Mouse (Mus musculus): Measurements from ENCODE around the gene Fam3c. TPM values are rescaled to one million over a fixed set of nuclear protein-coding genes. Genes with fewer than 3 reads are reported as not detected.

Fam3c gene
- polyA plus RNA-seq, 1 experiment from 2014 or later: 40.1 TPM

GRCm38 (mm10) chr6:22297028-22297427 lies 59.0 kb downstream of the Fam3c start:
- no peak overlapping the region for H3K9ac ChIP-seq (ENCODE audit: low read length)
- H3K9me3 ChIP-seq (ENCODE audit: control insufficient read depth, low read length): no peaks in the 10 kb centered on the region
- no peak overlapping the region for H3K4me2 ChIP-seq (ENCODE audit: low read depth, severe bottlenecking)
- no peak overlapping the region for H3K4me3 ChIP-seq (ENCODE audit: low read depth, low read length)
- no peak overlapping the region for H3K27ac ChIP-seq (replicated peaks; ENCODE audit: low read depth, low read length)
- no peaks in the 10 kb centered on the region for H3K27me3 ChIP-seq (ENCODE audit: control insufficient read depth, insufficient read depth, low read length)
- 83% methylated on average over 6 of the region's 6 CpGs for WGBS
- H3K4me1 ChIP-seq (ENCODE audit: control insufficient read depth, insufficient read depth, low read length): peaks cover 4% of the 10 kb centered on the region; the same call in 1 of the 2 replicates
- DNase-seq (ENCODE audit: low spot score) (no peak), ATAC-seq (ENCODE audit: insufficient number of reproducible peaks, low FRiP score, low TSS enrichment, low read depth) (no peak)
- no peaks in the 10 kb centered on the region for H3K36me3 ChIP-seq (ENCODE audit: control insufficient read depth, insufficient read depth, low read length)

- no peaks in the 10 kb centered on the region for H3K27me3 ChIP-seq (ENCODE audit: control insufficient read depth, insufficient read depth, low read length)
- no peak overlapping the region for H3K4me2 ChIP-seq (ENCODE audit: low read depth, severe bottlenecking)
- DNase-seq (ENCODE audit: low spot score) (no peak), ATAC-seq (ENCODE audit: insufficient number of reproducible peaks, low FRiP score, low TSS enrichment, low read depth) (no peak)
- H3K4me3 ChIP-seq (ENCODE audit: low read depth, low read length): no peak overlapping the region
- H3K4me1 ChIP-seq (ENCODE audit: control insufficient read depth, insufficient read depth, low read length): peaks cover 6% of the 10 kb centered on the region; the same call in 1 of the 2 replicates
- no peaks in the 10 kb centered on the region for H3K9me3 ChIP-seq (ENCODE audit: control insufficient read depth, low read length)
- WGBS: 62% methylated on average over 3 of the region's 3 CpGs
- H3K36me3 ChIP-seq (ENCODE audit: control insufficient read depth, insufficient read depth, low read length): no peaks in the 10 kb centered on the region
- no peak overlapping the region for H3K27ac ChIP-seq (replicated peaks; ENCODE audit: low read depth, low read length)
- no peak overlapping the region for H3K9ac ChIP-seq (ENCODE audit: low read length)
Measured at GRCm38 (mm10) chr6:22293922-22294321, 62.1 kb downstream of the Fam3c start.

DNA sequence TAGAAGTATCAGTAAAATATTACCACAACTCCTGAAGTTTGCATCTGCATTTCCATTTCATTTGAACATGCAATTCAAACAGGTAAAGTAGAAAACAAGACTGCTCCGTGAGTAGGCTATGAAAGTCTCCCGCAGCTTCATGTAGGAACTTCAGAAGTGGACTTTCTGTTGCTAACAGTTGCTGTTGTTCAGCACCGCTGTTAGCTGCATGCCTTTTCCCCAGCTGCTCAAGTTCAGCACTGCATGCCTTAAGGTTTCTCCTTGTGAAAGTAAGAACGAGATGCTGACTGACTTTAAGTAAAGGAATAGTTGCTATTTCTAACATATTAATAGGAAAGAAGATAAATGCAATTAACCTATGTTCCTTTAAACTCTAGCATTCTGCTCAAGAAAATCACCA lies 64.0 kb downstream of the Fam3c start:
- WGBS: 39% methylated on average over 4 of the region's 4 CpGs
- no peak overlapping the region for H3K27ac ChIP-seq (replicated peaks; ENCODE audit: low read depth, low read length)
- no peaks in the 10 kb centered on the region for H3K9me3 ChIP-seq (ENCODE audit: control insufficient read depth, low read length)
- H3K27me3 ChIP-seq (ENCODE audit: control insufficient read depth, insufficient read depth, low read length): peaks cover 3% of the 10 kb centered on the region; the same call in 1 of the 2 replicates
- H3K4me1 ChIP-seq (ENCODE audit: control insufficient read depth, insufficient read depth, low read length): peaks cover 9% of the 10 kb centered on the region
- DNase-seq (ENCODE audit: low spot score): no peak
- no peak overlapping the region for H3K4me3 ChIP-seq (ENCODE audit: low read depth, low read length)
- H3K4me2 ChIP-seq (ENCODE audit: low read depth, severe bottlenecking): no peak overlapping the region
- no peaks in the 10 kb centered on the region for H3K36me3 ChIP-seq (ENCODE audit: control insufficient read depth, insufficient read depth, low read length)
- no peak for ATAC-seq (ENCODE audit: insufficient number of reproducible peaks, low FRiP score, low TSS enrichment, low read depth)
- H3K9ac ChIP-seq (ENCODE audit: low read length): no peak overlapping the region

DNA sequence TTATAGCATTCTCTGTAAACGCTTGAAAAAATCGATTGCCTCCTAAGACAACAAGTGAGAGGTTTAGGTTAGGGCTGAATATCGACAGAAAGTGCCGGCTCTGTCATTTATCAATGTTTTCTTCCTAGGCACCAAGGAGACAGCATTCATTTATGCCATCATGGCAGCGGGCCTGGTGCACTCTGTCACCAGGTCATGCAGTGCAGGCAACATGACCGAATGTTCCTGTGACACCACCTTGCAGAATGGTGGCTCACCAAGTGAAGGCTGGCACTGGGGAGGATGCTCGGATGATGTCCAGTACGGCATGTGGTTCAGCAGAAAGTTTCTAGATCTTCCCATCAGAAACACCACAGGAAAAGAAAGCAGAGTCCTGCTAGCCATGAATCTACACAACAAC lies 65.3 kb downstream of the Fam3c start:
- WGBS: 75% methylated on average over 8 of the region's 8 CpGs
- Histone ChIP-seq H3K4me2 (ENCODE audit: low read depth, severe bottlenecking) (no peak overlapping the region), H3K36me3 (ENCODE audit: control insufficient read depth, insufficient read depth, low read length) (no peaks in the 10 kb centered on the region), H3K4me1 (ENCODE audit: control insufficient read depth, insufficient read depth, low read length) (peaks cover 9% of the 10 kb centered on the region), H3K9ac (ENCODE audit: low read length) (no peak overlapping the region), H3K9me3 (ENCODE audit: control insufficient read depth, low read length) (no peaks in the 10 kb centered on the region), H3K27ac (replicated peaks; ENCODE audit: low read depth, low read length) (no peak overlapping the region), H3K4me3 (ENCODE audit: low read depth, low read length) (no peak overlapping the region), H3K27me3 (ENCODE audit: control insufficient read depth, insufficient read depth, low read length) (peaks cover 3% of the 10 kb centered on the region; the same call in 1 of the 2 replicates)
- ATAC-seq (ENCODE audit: insufficient number of reproducible peaks, low FRiP score, low TSS enrichment, low read depth) (no peak), DNase-seq (ENCODE audit: low spot score) (no peak)

DNA sequence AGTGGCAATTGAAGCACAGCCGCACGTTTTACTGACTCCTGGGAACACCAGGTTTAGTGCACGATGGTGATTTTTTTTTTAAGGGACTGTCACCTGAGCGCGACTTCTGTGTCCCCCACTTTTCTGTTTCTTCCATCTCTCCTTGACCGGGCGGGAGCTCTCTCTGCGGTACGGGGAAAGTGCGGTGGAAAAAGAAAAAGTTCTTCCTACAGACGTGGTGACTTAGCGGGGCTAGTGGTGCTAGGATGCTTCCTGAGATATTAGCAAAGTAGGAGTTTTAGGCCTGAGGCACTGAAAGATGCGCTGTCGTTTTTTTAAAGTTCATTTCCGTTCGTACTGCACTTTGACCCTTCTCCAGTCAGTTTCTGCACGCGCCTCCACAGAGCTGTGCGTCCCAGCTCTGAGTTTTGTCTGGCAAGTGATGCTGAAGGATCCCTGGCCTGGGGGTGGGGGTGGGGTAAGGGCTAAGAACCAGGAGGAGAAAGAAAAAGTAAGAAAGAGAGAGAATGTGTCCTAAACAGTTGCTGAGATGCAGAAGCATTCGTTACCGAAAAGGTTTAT lies 66.5 kb downstream of the Fam3c start:
- 1% methylated on average over 21 of the region's 21 CpGs for WGBS
- Histone ChIP-seq H3K27me3 (ENCODE audit: control insufficient read depth, insufficient read depth, low read length) (peaks cover 3% of the 10 kb centered on the region; the same call in 1 of the 2 replicates), H3K4me1 (ENCODE audit: control insufficient read depth, insufficient read depth, low read length) (peaks cover 5% of the 10 kb centered on the region), H3K4me2 (ENCODE audit: low read depth, severe bottlenecking) (peak overlapping the region; percentile 87), H3K9me3 (ENCODE audit: control insufficient read depth, low read length) (no peaks in the 10 kb centered on the region), H3K27ac (replicated peaks; ENCODE audit: low read depth, low read length) (no peak overlapping the region), H3K36me3 (ENCODE audit: control insufficient read depth, insufficient read depth, low read length) (no peaks in the 10 kb centered on the region), H3K9ac (ENCODE audit: low read length) (no peak overlapping the region), H3K4me3 (ENCODE audit: low read depth, low read length) (peak overlapping the region; percentile 32)
- ATAC-seq (ENCODE audit: insufficient number of reproducible peaks, low FRiP score, low TSS enrichment, low read depth): no peak
- no peak for DNase-seq (ENCODE audit: low spot score)

DNA sequence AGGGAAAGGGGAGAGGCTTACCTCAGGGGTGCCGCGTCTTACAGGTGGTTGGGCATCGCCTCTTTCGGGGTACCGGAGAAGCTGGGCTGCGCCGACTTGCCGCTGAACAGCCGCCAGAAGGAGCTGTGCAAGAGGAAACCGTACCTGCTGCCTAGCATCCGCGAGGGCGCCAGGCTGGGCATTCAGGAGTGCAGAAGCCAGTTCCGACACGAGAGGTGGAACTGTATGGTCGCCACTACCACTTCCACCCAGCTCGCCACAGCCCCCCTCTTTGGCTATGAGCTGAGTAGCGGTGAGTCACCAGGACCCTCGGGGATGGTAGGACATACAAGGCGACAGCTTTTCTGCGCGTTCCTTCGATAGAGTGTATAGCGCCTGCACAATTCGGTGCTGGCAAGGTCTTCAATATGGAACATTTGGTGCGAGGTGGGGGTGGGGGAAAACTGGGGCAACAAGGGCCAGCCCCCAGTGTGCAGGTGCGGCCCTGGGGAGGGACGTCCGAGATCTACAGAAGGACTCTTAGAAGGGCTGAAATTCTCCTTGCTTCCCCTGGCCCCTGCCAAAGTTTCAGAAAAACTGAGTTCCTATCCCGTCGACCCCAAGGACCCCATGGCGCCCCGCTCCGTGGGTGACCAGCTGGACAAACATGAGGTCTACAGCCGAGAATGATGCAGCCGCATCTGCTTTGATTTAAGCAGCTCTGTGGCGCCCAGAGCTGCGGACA lies 67.1 kb downstream of the Fam3c start:
- H3K36me3 ChIP-seq (ENCODE audit: control insufficient read depth, insufficient read depth, low read length): no peaks in the 10 kb centered on the region
- WGBS: under 1% methylated on average over 38 of the region's 38 CpGs
- H3K4me1 ChIP-seq (ENCODE audit: control insufficient read depth, insufficient read depth, low read length): peaks cover 5% of the 10 kb centered on the region
- peak overlapping the region; percentile 2; the same call in 1 of the 2 replicates for H3K9ac ChIP-seq (ENCODE audit: low read length)
- no peaks in the 10 kb centered on the region for H3K9me3 ChIP-seq (ENCODE audit: control insufficient read depth, low read length)
- DNase-seq (ENCODE audit: low spot score) (peak; percentile 70), ATAC-seq (ENCODE audit: insufficient number of reproducible peaks, low FRiP score, low TSS enrichment, low read depth) (peak; percentile 75)
- no peak overlapping the region for H3K27ac ChIP-seq (replicated peaks; ENCODE audit: low read depth, low read length)
- H3K4me2 ChIP-seq (ENCODE audit: low read depth, severe bottlenecking): peak overlapping the region; percentile 87
- peak overlapping the region; percentile 32 for H3K4me3 ChIP-seq (ENCODE audit: low read depth, low read length)
- peaks cover 3% of the 10 kb centered on the region; the same call in 1 of the 2 replicates for H3K27me3 ChIP-seq (ENCODE audit: control insufficient read depth, insufficient read depth, low read length)

GRCm38 (mm10) chr6:22288004-22288736 lies 67.9 kb downstream of the Fam3c start, which contains the start of gene Wnt16:
Gene Wnt16 (plus strand): TSS chr6:22288227.
- Histone ChIP-seq H3K4me1 (ENCODE audit: control insufficient read depth, insufficient read depth, low read length) (peaks cover 5% of the 10 kb centered on the region), H3K27ac (replicated peaks; ENCODE audit: low read depth, low read length) (no peak within 1 kb of the TSS), H3K9ac (ENCODE audit: low read length) (peak within 1 kb of the TSS; percentile 2; the same call in 1 of the 2 replicates), H3K9me3 (ENCODE audit: control insufficient read depth, low read length) (no peaks in the 10 kb centered on the region), H3K36me3 (ENCODE audit: control insufficient read depth, insufficient read depth, low read length) (no peaks in the 10 kb centered on the region), H3K27me3 (ENCODE audit: control insufficient read depth, insufficient read depth, low read length) (peaks cover 3% of the 10 kb centered on the region; the same call in 1 of the 2 replicates), H3K4me2 (ENCODE audit: low read depth, severe bottlenecking) (peak within 1 kb of the TSS; percentile 87), H3K4me3 (ENCODE audit: low read depth, low read length) (peak within 1 kb of the TSS; percentile 32)
- DNase-seq (ENCODE audit: low spot score) (peak; percentile 53), ATAC-seq (ENCODE audit: insufficient number of reproducible peaks, low FRiP score, low TSS enrichment, low read depth) (peak; percentile 58)
- WGBS: under 1% methylated on average over 20 of the region's 20 CpGs

GRCm38 (mm10) chr6:22282405-22282804 lies 73.6 kb downstream of the Fam3c start:
- no peaks in the 10 kb centered on the region for H3K9me3 ChIP-seq (ENCODE audit: control insufficient read depth, low read length)
- no peak overlapping the region for H3K4me3 ChIP-seq (ENCODE audit: low read depth, low read length)
- DNase-seq (ENCODE audit: low spot score) (no peak), ATAC-seq (ENCODE audit: insufficient number of reproducible peaks, low FRiP score, low TSS enrichment, low read depth) (no peak)
- no peaks in the 10 kb centered on the region for H3K36me3 ChIP-seq (ENCODE audit: control insufficient read depth, insufficient read depth, low read length)
- H3K27me3 ChIP-seq (ENCODE audit: control insufficient read depth, insufficient read depth, low read length): 0 out of 2 replicates have a peak, but pooled peaks cover 2% of the 10 kb centered on the region
- no peak overlapping the region for H3K27ac ChIP-seq (replicated peaks; ENCODE audit: low read depth, low read length)
- WGBS: 86% methylated on average over 4 of the region's 4 CpGs
- peaks cover 10% of the 10 kb centered on the region; the same call in 1 of the 2 replicates for H3K4me1 ChIP-seq (ENCODE audit: control insufficient read depth, insufficient read depth, low read length)
- H3K4me2 ChIP-seq (ENCODE audit: low read depth, severe bottlenecking): no peak overlapping the region
- H3K9ac ChIP-seq (ENCODE audit: low read length): no peak overlapping the region

Measured in limb, embryonic 11.5 days (tissue).